Mouse (Mus musculus) forebrain, embryonic 12.5 days (tissue): Measurements from ENCODE around the gene Tex52. TPM values are rescaled to one million over a fixed set of nuclear protein-coding genes. Genes with fewer than 3 reads are reported as not detected.

Experiments
- polyA plus RNA-seq: library from polyadenylated mRNA; unstranded; fragments of >200 nt; fragmentation: Nextera tagmentation; extraction: Ambion mirVana; gene quantifications from 2 replicates; pipeline ENCODE4 v1.2.1, GENCODE M21; 2016

The Tex52 gene
- polyA plus RNA-seq, 1 experiment from 2014 or later: 0.88 TPM

Other genes starting within 250 kb of the Tex52 start
- gene Tspan9, start 231.9 kb upstream of the Tex52 start, polyA plus RNA-seq: 30.1 and 34.5 TPM in 2 replicates
- 0.85 and 0.88 TPM in 2 replicates for gene Tead4, start 74.6 kb upstream of the Tex52 start, polyA plus RNA-seq
- 15.4 and 19.7 TPM in 2 replicates for gene Tulp3, start 19.6 kb upstream of the Tex52 start, polyA plus RNA-seq
- 178 and 183 TPM in 2 replicates for gene Rhno1, start 12.5 kb upstream of the Tex52 start, polyA plus RNA-seq
- gene Foxm1, start 12.5 kb upstream of the Tex52 start, polyA plus RNA-seq: 74.6 and 86.2 TPM in 2 replicates
- gene Gm44596, start within 50 bp of the Tex52 start, polyA plus RNA-seq: not detected in 2 replicates
- 3.6 and 3.9 TPM in 2 replicates for gene Nrip2, start 23.8 kb downstream of the Tex52 start, polyA plus RNA-seq
- 34.7 and 37.2 TPM in 2 replicates for gene Itfg2, start 49.5 kb downstream of the Tex52 start, polyA plus RNA-seq
- 525 and 564 TPM in 2 replicates for gene Fkbp4, start 63.2 kb downstream of the Tex52 start, polyA plus RNA-seq
- 0.04 TPM in 1 of 2 replicates, not detected in the other for gene Pzp, start 151.3 kb downstream of the Tex52 start, polyA plus RNA-seq
- 0.57 and 1.2 TPM in 2 replicates for gene A2ml1, start 206.2 kb downstream of the Tex52 start, polyA plus RNA-seq
- gene Klrb1a, start 248.1 kb downstream of the Tex52 start, polyA plus RNA-seq: not detected in 2 replicates